Mouse (Mus musculus) T-helper 1 cell (primary cell): ENCODE results near the gene Fmod.

Experiments
- in situ Hi-C: fragments of 300-600 bp; cut with MboI, MseI; formaldehyde crosslinking; loops from one replicate; pipeline ENCODE4 v1.15.1; 2025; ENCODE audit warnings: high pct_unique_total_duplicates

Gene Fmod

GRCm38 (mm10) chr1:134055666-134056245 is 18.7 kb downstream of the Fmod start:
- in situ Hi-C loops = loop anchor here (5.0 kb wide), 1 partner anchor 52 kb away; no protein-coding TSS in a partner anchor

- in situ Hi-C loops = loop anchor here (5.0 kb wide), 1 partner anchor 51 kb away; no protein-coding TSS in a partner anchor
Observed at GRCm38 (mm10) chr1:134056285-134056684, 19.2 kb downstream of the Fmod start.

GRCm38 (mm10) chr1:134057736-134058135 is 20.7 kb downstream of the Fmod start:
- in situ Hi-C loops = loop anchor here (5.0 kb wide), 1 partner anchor 50 kb away; no protein-coding TSS in a partner anchor

GRCm38 (mm10) chr1:134058870-134059269 is 21.8 kb downstream of the Fmod start:
- in situ Hi-C loops = loop anchor here (5.0 kb wide), 1 partner anchor 48 kb away; no protein-coding TSS in a partner anchor

- in situ Hi-C loops = loop anchor here (5.0 kb wide), 2 partner anchors 47 to 1018 kb away; no protein-coding TSS in a partner anchor
Observed at GRCm38 (mm10) chr1:134059739-134060695, 23.0 kb downstream of the Fmod start.

- in situ Hi-C loops = loop anchor here (5.0 kb wide), 1 partner anchor 1019 kb away; no protein-coding TSS in a partner anchor
Observed at GRCm38 (mm10) chr1:134060849-134061569, 24.0 kb downstream of the Fmod start.

- in situ Hi-C loops = loop anchor here (5.0 kb wide), 1 partner anchor 1020 kb away; no protein-coding TSS in a partner anchor
Observed at GRCm38 (mm10) chr1:134061915-134062314, 24.9 kb downstream of the Fmod start.

- in situ Hi-C loops = loop anchor here (5.0 kb wide), 1 partner anchor 1020 kb away; no protein-coding TSS in a partner anchor
Observed at GRCm38 (mm10) chr1:134062411-134063085, 25.5 kb downstream of the Fmod start.

- in situ Hi-C loops = loop anchor here (5.0 kb wide), 1 partner anchor 1021 kb away; no protein-coding TSS in a partner anchor
Observed at GRCm38 (mm10) chr1:134063086-134063772, 26.2 kb downstream of the Fmod start.

- in situ Hi-C loops = loop anchor here (5.0 kb wide), 1 partner anchor 1021 kb away; no protein-coding TSS in a partner anchor
Observed at GRCm38 (mm10) chr1:134063773-134064125, 26.7 kb downstream of the Fmod start.

GRCm38 (mm10) chr1:134064296-134064831 is 27.3 kb downstream of the Fmod start:
- in situ Hi-C loops = loop anchor here (5.0 kb wide), 1 partner anchor 1022 kb away; no protein-coding TSS in a partner anchor

GRCm38 (mm10) chr1:134065241-134065809 is 28.3 kb downstream of the Fmod start:
- in situ Hi-C loops = no loop called here

GRCm38 (mm10) chr1:134066554-134066953 is 29.5 kb downstream of the Fmod start:
- in situ Hi-C loops = no loop called here

- in situ Hi-C loops = no loop called here
Observed at GRCm38 (mm10) chr1:134067143-134067619, 30.1 kb downstream of the Fmod start.

GRCm38 (mm10) chr1:134070099-134070669 is 33.1 kb downstream of the Fmod start:
- in situ Hi-C loops = no loop called here

GRCm38 (mm10) chr1:134071411-134072018 is 34.5 kb downstream of the Fmod start:
- in situ Hi-C loops = no loop called here

- in situ Hi-C loops = no loop called here
Observed at GRCm38 (mm10) chr1:134073061-134073564, 36.1 kb downstream of the Fmod start.

GRCm38 (mm10) chr1:134073658-134074057 is 36.6 kb downstream of the Fmod start:
- in situ Hi-C loops = no loop called here
